Mouse (Mus musculus): ENCODE measurements at regions not wholly inside any gene's neighbourhood (a gene's known extent, or its start where the extent isn't known, plus 50 kb on each side); places are given as distances from the start of the nearest gene placed in this dataset.

- DNase-seq = no peak
These were observed 648.0 kb upstream of the Nova1 start for GRCm38 (mm10) chr12:47466740-47467139.

- no peak for DNase-seq
These were observed 647.2 kb upstream of the Nova1 start for GRCm38 (mm10) chr12:47465924-47466323.

GRCm38 (mm10) chr12:47431669-47432068, 612.9 kb upstream of the Nova1 start:
- DNase-seq = no peak

GRCm38 (mm10) chr12:47412251-47412650, 593.5 kb upstream of the Nova1 start:
- no peak for DNase-seq

GRCm38 (mm10) chr12:47406563-47406962, 587.8 kb upstream of the Nova1 start:
- DNase-seq = no peak

GRCm38 (mm10) chr12:47406131-47406530, 587.4 kb upstream of the Nova1 start:
- DNase-seq = no peak

- no peak for DNase-seq
These were observed 564.5 kb upstream of the Nova1 start for GRCm38 (mm10) chr12:47383225-47383624.

GRCm38 (mm10) chr12:47353269-47353668, 534.5 kb upstream of the Nova1 start:
- no peak for DNase-seq

- no peak for DNase-seq
These were observed 532.5 kb upstream of the Nova1 start for GRCm38 (mm10) chr12:47351229-47351628.

- peak; percentile 24 for DNase-seq
These were observed 494.7 kb upstream of the Nova1 start for GRCm38 (mm10) chr12:47313413-47313812.

- no peak for DNase-seq
These were observed 457.2 kb upstream of the Nova1 start for GRCm38 (mm10) chr12:47275904-47276303.

- DNase-seq = no peak
These were observed 453.6 kb upstream of the Nova1 start for GRCm38 (mm10) chr12:47272309-47272708.

GRCm38 (mm10) chr12:47264118-47264517, 445.4 kb upstream of the Nova1 start:
- no peak for DNase-seq

GRCm38 (mm10) chr12:47263408-47263807, 444.7 kb upstream of the Nova1 start:
- no peak for DNase-seq

- DNase-seq = peak; percentile 38
These were observed 433.6 kb upstream of the Nova1 start for GRCm38 (mm10) chr12:47252306-47252705.

GRCm38 (mm10) chr12:47243623-47244514, 425.1 kb upstream of the Nova1 start:
- DNase-seq = no peak

- no peak for DNase-seq
These were observed 401.3 kb upstream of the Nova1 start for GRCm38 (mm10) chr12:47220016-47220415.

- DNase-seq = no peak
These were observed 400.6 kb upstream of the Nova1 start for GRCm38 (mm10) chr12:47219340-47219739.

- peak; percentile 7 for DNase-seq
These were observed 392.8 kb upstream of the Nova1 start for GRCm38 (mm10) chr12:47211417-47212104.

- DNase-seq = no peak
These were observed 384.2 kb upstream of the Nova1 start for GRCm38 (mm10) chr12:47202936-47203335.

- no peak for DNase-seq
These were observed 379.9 kb upstream of the Nova1 start for GRCm38 (mm10) chr12:47198609-47199008.

GRCm38 (mm10) chr12:47164736-47165135, 346.0 kb upstream of the Nova1 start:
- no peak for DNase-seq

GRCm38 (mm10) chr12:47164031-47164717, 345.4 kb upstream of the Nova1 start:
- DNase-seq = peak; percentile 22

Data from kidney, postnatal 10 days (tissue).